Mouse (Mus musculus) myocyte (in vitro differentiated cells): ENCODE data around the gene Osbpl8.

Experiments used
- CEBPB ChIP-seq: IDR thresholded peaks from 2 replicates; pipeline ENCODE4 v1.6.1; 2011; ENCODE audit warnings: mild to moderate bottlenecking, moderate library complexity; ENCODE audit not compliant: poor library complexity, insufficient read depth, severe bottlenecking
- E2F4 ChIP-seq: IDR thresholded peaks from one replicate; pipeline ENCODE4 v1.6.1; 2011; ENCODE audit warnings: mild to moderate bottlenecking, control low read depth, moderate library complexity; ENCODE audit not compliant: insufficient read depth
- MAX ChIP-seq: IDR thresholded peaks from one replicate; pipeline ENCODE4 v1.6.1; 2011; ENCODE audit warnings: low read depth, mild to moderate bottlenecking, control low read depth
- MYOD1 ChIP-seq, 3 experiments: IDR thresholded peaks; one replicate each; pipeline ENCODE4 v1.6.1; 2011; ENCODE audit warnings: control low read depth in 2 of 3, low read depth in 2 of 3, mild to moderate bottlenecking in 2 of 3, moderate library complexity in 1 of 3; ENCODE audit not compliant: insufficient read length in 2 of 3, control insufficient read depth in 1 of 3
- POLR2A ChIP-seq: IDR thresholded peaks from one replicate; pipeline ENCODE4 v1.6.1; 2011; ENCODE audit warnings: low read depth, mild to moderate bottlenecking, control low read depth, moderate library complexity; ENCODE audit not compliant: insufficient read length
- POLR2AphosphoS2 ChIP-seq: IDR thresholded peaks from one replicate; pipeline ENCODE4 v1.6.1; 2011; ENCODE audit warnings: low read depth, control low read depth; ENCODE audit not compliant: insufficient read length
- REST ChIP-seq: IDR thresholded peaks from one replicate; pipeline ENCODE4 v1.6.1; 2011; ENCODE audit warnings: mild to moderate bottlenecking, control low read depth, moderate library complexity; ENCODE audit not compliant: insufficient read depth, insufficient read length
- TCF12 ChIP-seq: IDR thresholded peaks from one replicate; pipeline ENCODE4 v1.6.1; 2011; ENCODE audit warnings: mild to moderate bottlenecking, control low read depth; ENCODE audit not compliant: poor library complexity, insufficient read depth, severe bottlenecking
- USF1 ChIP-seq: IDR thresholded peaks from one replicate; pipeline ENCODE4 v1.6.1; 2011; ENCODE audit warnings: low read depth, mild to moderate bottlenecking, control low read depth, moderate library complexity

GRCm38 (mm10) chr10:111130872-111131271, 33.7 kb upstream of the Osbpl8 start:
- no peak for TF ChIP-seq E2F4
- no peak for TF ChIP-seq POLR2A
- TF ChIP-seq REST, result no peak
- no peak for TF ChIP-seq USF1
- no peak for TF ChIP-seq TCF12
- TF ChIP-seq MYOD1 (IDR thresholded peaks at IDR 0.05; ENCODE audit: control insufficient read depth in 1 of 3, insufficient read length in 2 of 3, low read depth in 2 of 3), result no peak
- TF ChIP-seq POLR2AphosphoS2, result no peak
- TF ChIP-seq MAX, result no peak
- no peak for TF ChIP-seq CEBPB
